Mouse (Mus musculus) gastrocnemius, postnatal 25 days (tissue): ENCODE measurements at regions not wholly inside any gene's neighbourhood (a gene's known extent, or its start where the extent isn't known, plus 50 kb on each side); places are given as distances from the start of the nearest gene placed in this dataset.
"Not testable (repeated sequence)": the region's sequence is repeated elsewhere in the genome, so short reads cannot be mapped to it uniquely, and the experiment has no call there.

ENCODE experiments used
- DNase-seq: peaks from one replicate; pipeline ENCODE4 v3.0.0; 2022

- DNase-seq, result no peak
These were observed 367.4 kb upstream of the Arhgap42 start for GRCm38 (mm10) chr9:9606322-9606721.

DNA sequence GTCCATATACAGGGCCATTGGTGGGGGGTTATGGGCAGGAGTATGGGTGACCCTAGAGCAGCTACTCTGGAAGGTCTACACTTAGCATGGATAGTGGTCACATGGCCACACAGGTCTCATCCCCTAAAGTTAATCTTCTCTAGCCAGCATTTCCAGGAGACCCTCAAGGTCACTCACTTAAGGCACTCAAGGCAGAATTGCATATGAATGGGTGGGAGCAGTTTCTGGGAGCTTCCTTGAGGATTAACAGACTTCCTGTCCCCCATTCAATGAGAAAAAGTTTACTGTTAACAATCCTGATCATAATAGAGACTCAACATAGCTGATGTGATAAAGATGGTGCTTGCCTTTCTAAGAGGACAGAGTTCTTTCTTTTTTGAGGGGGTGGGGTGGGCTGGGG lies 352.4 kb upstream of the Arhgap42 start:
- DNase-seq, result no peak

DNA sequence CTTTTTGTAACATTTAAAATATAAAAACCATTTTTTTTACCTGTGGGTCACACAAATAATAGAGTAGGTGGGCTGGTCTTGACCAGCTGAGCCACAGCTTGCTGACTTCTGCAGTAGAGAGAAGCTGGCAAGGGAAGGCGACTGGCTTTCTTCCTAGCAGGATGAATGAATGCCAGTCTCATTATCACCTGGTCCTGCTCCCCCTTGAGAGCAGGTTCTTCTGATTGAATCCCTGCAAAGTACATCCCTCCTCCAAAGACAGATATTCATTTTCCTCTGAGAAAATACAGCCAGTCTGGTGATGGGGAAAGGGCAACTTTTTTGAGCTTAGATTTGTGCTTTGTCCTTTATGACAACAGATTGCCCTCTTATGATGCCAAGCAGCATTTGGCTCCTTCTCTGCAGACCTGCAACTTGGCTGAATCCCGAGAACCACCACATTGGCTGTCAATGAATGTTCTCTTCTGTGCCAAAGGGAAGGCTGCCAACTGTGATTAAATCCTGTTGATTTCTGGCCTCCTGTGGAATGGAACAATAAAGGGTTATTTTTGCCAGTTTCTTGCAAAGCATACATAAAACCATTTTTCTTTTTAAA lies 344.2 kb upstream of the Arhgap42 start:
- DNase-seq, result no peak

DNA sequence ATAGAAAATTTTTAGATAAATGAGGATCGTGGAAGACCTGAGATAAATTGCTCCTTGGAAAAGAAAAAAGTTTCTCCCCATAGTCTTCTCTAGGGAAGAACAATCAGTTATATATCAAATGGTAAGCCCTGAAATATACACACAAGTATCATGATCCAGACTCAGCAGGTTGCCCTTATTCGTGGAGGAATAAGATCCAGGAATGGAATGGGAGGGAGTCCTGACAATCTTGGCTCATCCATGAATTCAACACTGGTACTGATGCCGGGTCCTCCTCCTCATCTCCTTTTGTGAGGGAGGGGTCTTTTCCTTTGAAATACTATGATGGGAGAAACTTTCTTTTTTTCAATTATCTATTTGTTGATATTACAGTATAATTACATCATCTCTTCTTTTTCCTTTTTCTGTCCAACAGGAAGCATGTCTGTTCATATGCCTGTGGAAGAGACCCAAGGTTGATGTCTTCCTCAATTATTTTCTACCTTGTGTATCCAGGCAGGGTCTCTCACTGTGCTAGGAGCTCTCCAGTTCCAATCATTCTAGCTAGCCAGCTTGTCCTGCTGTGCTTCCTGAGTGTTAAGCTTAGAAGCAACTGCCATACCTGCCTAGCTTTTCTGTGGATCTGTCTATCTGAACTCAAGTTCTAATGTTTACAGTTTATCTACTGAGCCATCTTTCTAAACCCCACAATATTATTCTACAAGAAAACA lies 343.6 kb upstream of the Arhgap42 start:
- no peak for DNase-seq

GRCm38 (mm10) chr9:9568040-9568649 lies 329.2 kb upstream of the Arhgap42 start:
- no peak for DNase-seq

DNA sequence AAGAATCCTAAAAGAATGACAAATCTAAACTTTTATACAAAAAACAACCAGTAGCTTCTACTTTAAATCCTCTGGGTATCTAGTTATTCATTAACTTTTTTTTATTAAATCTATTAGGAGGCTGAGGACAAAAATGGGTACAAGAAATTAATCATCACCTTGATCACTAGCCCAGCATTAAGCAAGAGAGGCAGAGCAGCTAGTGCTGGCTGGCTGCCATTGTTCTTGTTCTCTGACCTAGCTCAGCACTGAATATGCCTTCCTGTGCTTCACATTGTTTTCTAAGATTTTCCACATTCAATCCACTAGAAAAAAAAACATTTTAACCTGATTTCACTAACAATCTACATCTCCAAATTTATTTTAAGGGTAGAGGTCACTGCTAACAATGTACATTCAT lies 325.6 kb upstream of the Arhgap42 start:
- DNase-seq, result no peak

DNA sequence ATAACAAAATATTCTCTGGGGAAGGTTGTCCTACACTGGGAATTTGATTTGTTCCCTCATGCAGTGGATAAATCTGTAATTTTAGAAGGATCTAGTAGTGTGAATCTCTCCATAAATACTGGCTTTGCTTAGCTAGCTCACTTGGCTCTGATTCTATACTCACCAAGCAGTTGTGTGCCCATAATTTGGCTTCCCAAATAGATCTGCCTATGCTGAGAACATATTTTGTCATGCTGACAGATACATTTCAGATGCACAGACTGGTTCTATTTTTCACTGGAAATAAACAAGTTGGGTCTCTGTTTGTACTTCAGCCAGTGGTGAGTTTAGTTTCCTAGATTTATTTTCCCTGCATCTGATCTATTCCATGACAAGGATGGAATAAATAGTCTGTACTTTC lies 309.8 kb upstream of the Arhgap42 start:
- DNase-seq, result no peak

GRCm38 (mm10) chr9:9547570-9547969 lies 308.7 kb upstream of the Arhgap42 start:
- no peak for DNase-seq

DNA sequence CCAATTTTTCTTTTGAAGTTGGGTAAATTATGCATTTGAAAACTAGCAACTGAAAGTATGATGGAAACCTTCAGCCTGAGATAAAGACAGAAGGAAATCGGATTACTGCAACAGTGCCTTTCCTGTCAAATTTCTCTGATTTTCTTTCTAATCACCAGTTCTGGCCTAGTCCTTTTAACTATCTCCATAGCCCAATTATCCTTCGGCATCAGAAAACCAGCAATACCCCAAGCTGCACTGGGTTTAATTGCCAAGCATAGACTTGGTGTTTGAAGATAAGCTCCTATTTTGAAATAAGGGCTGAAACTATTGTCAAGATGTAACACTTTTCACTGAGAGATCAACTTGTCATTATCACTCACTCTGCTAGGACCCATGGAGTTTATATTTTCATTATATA lies 308.2 kb upstream of the Arhgap42 start:
- no peak for DNase-seq

- no peak for DNase-seq
These were observed 261.4 kb upstream of the Arhgap42 start for GRCm38 (mm10) chr9:9500345-9500744.

GRCm38 (mm10) chr9:9493594-9494182 lies 254.8 kb upstream of the Arhgap42 start:
- no peak for DNase-seq

- no peak for DNase-seq
These were observed 238.2 kb upstream of the Arhgap42 start for GRCm38 (mm10) chr9:9477145-9477544.

DNA sequence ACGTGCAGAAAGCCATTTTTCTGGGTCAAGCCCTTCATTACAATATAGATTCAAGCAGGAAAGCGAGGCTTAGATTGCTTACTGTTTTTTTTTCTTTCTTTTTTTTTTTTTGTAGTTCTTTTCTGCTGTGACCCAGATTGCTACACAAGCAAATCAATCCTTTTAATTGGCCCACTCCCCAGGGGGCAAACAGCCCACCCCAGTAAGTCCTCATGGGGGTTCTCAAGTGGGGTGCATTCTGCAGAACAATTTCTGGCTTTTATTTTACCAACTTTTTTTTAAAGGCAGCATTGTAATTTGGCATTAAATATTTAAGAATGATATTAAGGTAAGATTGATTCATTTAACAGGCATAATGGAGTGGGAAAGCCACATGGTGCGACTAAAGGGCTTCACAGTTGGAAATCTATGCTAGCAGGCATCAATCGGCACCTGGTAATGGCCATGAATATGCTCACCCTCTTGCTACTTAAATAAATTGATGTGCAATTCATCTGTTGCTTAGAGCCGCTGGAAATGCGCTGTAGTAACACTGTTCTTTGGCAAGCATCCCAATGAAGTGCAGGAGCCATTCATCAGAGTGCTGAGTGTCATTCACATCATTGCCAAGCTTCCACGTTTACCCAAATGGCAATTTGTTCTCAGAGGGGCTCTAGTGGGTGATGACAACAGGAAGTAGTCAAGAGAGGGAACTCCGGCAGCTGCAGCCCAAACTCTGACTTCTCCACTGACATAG lies 236.3 kb upstream of the Arhgap42 start:
- DNase-seq, result no peak

GRCm38 (mm10) chr9:9444213-9444612 lies 205.3 kb upstream of the Arhgap42 start:
- no peak for DNase-seq

- no peak for DNase-seq
These were observed 181.4 kb upstream of the Arhgap42 start for GRCm38 (mm10) chr9:9420326-9420725.

- DNase-seq, result no peak
These were observed 173.7 kb upstream of the Arhgap42 start for GRCm38 (mm10) chr9:9412460-9413181.

- not testable (repeated sequence) for DNase-seq
These were observed 155.3 kb upstream of the Arhgap42 start for GRCm38 (mm10) chr9:9394190-9394589.

- DNase-seq, result no peak
These were observed 137.8 kb upstream of the Arhgap42 start for GRCm38 (mm10) chr9:9376650-9377189.

DNA sequence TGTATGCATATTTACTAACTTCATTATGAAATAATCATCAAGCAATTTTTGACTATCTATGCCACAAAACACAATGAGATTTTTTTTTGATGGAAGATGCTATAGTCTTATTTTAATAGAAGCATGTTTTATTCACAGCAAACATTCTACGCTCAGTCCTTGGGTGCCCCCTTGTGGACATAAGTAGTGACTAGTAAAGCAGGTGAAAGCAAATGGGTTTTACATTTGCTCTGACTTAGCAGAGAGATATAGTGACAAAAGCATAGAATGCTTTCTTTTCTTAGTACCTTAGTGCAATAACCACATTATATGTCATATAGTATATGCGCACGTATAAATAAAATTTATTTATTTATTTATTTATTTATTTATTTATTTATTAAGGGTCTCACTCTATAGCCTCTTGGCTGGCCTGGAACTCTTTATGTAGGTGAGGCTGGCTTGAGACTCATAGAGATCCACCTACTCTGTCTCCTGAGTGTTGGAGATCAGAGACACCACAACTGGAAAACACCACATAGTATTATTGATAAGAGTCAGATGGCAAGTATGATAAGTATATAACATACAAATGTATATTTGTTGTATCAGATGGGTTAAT lies 136.5 kb upstream of the Arhgap42 start:
- peak; percentile 12 for DNase-seq

DNA sequence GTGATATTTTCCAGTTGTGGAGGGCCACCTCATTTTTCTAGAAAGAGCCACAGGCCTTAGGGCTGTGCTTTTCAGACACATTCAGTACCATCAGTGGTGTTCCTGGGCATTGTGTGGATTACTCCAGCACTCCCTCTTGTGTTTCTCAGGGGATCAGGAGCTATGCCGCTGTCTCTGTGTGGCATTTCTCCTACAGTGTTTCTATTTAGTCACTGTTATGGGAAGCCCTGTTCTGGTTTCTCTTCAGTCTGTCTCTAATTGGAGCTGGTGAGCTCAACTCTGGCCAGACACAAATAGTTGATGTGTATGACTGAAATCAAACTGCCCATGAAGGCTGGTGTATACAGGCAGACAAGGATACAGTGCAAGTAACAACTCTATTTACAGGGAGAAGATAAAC lies 133.7 kb upstream of the Arhgap42 start:
- no peak for DNase-seq

GRCm38 (mm10) chr9:9368731-9369130 lies 129.8 kb upstream of the Arhgap42 start:
- DNase-seq, result no peak
